Mouse (Mus musculus): ENCODE results near the gene Syngr2.

DNA sequence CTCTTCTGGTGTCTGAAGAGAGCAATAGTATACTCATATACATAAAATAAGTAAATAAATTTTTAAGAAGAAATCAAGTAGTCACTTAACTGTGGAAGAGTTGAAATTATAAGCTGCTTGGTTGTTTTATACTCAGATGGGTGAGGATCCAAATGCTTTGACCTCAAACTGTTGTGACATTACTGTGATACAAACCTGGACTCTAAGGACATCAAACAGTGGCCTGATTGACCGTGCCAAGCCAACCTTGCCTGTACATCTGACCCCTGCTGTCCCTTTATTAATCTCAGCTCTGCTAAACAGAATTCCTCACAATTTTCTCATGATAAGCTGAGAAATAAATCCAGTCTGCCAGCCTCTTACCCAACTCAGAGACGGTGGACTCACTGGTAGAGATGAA, 36.2 kb downstream of the Syngr2 start:
- TF ChIP-seq CTCF (IDR thresholded peaks at IDR 0.05; ENCODE audit: borderline replicate concordance, extremely low read depth, insufficient read depth, insufficient read length) (no peak), POLR2A (IDR thresholded peaks at IDR 0.05; ENCODE audit: borderline replicate concordance, extremely low read depth, insufficient read depth, insufficient read length, poor library complexity, severe bottlenecking) (no peak)

Measured in brain, embryonic 14.5 days (tissue).